Mouse (Mus musculus) brain, embryonic 14.5 days (tissue): ENCODE data around the gene Rgl1.

Experiments used
- CTCF ChIP-seq: fragments of 200-500 bp; IDR thresholded peaks from 2 replicates; pipeline ENCODE4 v1.5.1; 2012; ENCODE audit warnings: inconsistent platforms, mild to moderate bottlenecking, moderate library complexity, borderline replicate concordance; ENCODE audit not compliant: insufficient read depth, insufficient read length; ENCODE audit errors: extremely low read depth
- POLR2A ChIP-seq: fragments of 200-500 bp; IDR thresholded peaks from 2 replicates; pipeline ENCODE4 v1.6.1; 2012; ENCODE audit warnings: mild to moderate bottlenecking, inconsistent platforms, borderline replicate concordance; ENCODE audit not compliant: poor library complexity, insufficient read depth, insufficient read length, severe bottlenecking; ENCODE audit errors: extremely low read depth

DNA sequence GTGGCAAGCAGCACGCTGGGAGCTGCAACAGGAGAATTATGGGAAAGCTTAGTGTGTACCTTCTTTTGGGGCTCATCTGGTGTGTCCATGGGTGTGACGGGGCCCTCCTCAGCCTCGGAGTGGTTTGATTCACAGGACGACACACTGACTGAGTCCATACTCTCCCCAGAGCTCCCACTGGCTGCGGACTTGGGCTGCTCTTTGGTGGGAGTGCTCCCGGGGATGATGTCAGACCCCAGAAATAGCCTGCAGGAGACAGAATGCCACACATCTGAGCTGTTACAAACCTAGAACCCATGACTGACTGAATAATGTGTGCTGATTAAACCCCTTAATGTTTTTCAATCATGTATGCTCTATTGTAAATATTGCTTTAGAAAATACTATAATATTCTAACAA, 237.9 kb downstream of the Rgl1 start:
- TF ChIP-seq POLR2A, result no peak
- no peak for TF ChIP-seq CTCF
